25 mouse cellular contexts compared by ENCODE assay signal in genomic region chr13:20800569-20800968, GRCm38 (mm10). TPM values are rescaled to one million over a fixed set of nuclear protein-coding genes. Genes with fewer than 3 reads are reported as not detected.
DNase-seq lines count a peak whose midpoint lies in the region; ATAC-seq and TF ChIP-seq lines count a peak whose summit lies in the region.
"Had no signal": no experiment of that assay in that cellular context is flagged by ENCODE, and none has a peak within 500 bp of the region (broad histone marks: within the 10 kb centered on the region; RNA-seq: fewer than 3 reads in every experiment).

No protein-coding gene starts in this region.

- H3K9ac ChIP-seq in kidney, embryonic 16.5 days (replicated peaks; ENCODE audit: low read length): no peak overlapping the region
- H3K9ac ChIP-seq in lung, embryonic 14.5 days: no peak overlapping the region
- no peak overlapping the region for H3K9ac ChIP-seq in lung, postnatal 0 days (replicated peaks; ENCODE audit: low read depth)
- H3K9ac ChIP-seq: embryonic facial prominence, embryonic 15.5 days; hindbrain, embryonic 14.5 days; limb, embryonic 13.5 days; liver, embryonic 13.5 days; midbrain, embryonic 15.5 days; neural tube, embryonic 12.5 days had no signal

- no peak for TF ChIP-seq CTCF in lung, embryonic 14.5 days (IDR thresholded peaks at IDR 0.05; ENCODE audit: low read depth)
- no peak for TF ChIP-seq CTCF in lung, postnatal 0 days (IDR thresholded peaks at IDR 0.05)

- intact Hi-C loops in heart, postnatal 25 days (cut with DNase I): no loop called here

- H3K4me1 ChIP-seq in kidney, embryonic 16.5 days (ENCODE audit: insufficient read depth, low read length): 0 out of 2 replicates have a peak, but pooled peaks cover 4% of the 10 kb centered on the region
- H3K4me1 ChIP-seq in lung, embryonic 14.5 days (ENCODE audit: insufficient read depth): no peaks in the 10 kb centered on the region
- no peaks in the 10 kb centered on the region for H3K4me1 ChIP-seq in lung, postnatal 0 days (ENCODE audit: insufficient read depth, low read depth, low read length)
- H3K4me1 ChIP-seq: embryonic facial prominence, embryonic 15.5 days; limb, embryonic 13.5 days; liver, embryonic 13.5 days; megakaryocyte, embryonic 14.5 days; midbrain, embryonic 15.5 days; neural tube, embryonic 12.5 days had no signal

- H3K27me3 ChIP-seq in kidney, embryonic 16.5 days (ENCODE audit: insufficient read depth, low read length): no peaks in the 10 kb centered on the region
- no peaks in the 10 kb centered on the region for H3K27me3 ChIP-seq in lung, embryonic 14.5 days (ENCODE audit: insufficient read depth, low read length)
- no peaks in the 10 kb centered on the region for H3K27me3 ChIP-seq in lung, postnatal 0 days (replicated peaks; ENCODE audit: insufficient read depth, low read length)
- H3K27me3 ChIP-seq: embryonic facial prominence, embryonic 15.5 days; limb, embryonic 13.5 days; liver, embryonic 13.5 days; megakaryocyte, embryonic 14.5 days; midbrain, embryonic 15.5 days; neural tube, embryonic 12.5 days had no signal

- no peaks in the 10 kb centered on the region for H3K9me3 ChIP-seq in kidney, embryonic 16.5 days (ENCODE audit: low read length)
- no peaks in the 10 kb centered on the region for H3K9me3 ChIP-seq in lung, embryonic 14.5 days (ENCODE audit: low read depth, low read length)
- no peaks in the 10 kb centered on the region for H3K9me3 ChIP-seq in lung, postnatal 0 days (ENCODE audit: low read length)
- H3K9me3 ChIP-seq: embryonic facial prominence, embryonic 15.5 days; limb, embryonic 13.5 days; liver, embryonic 13.5 days; megakaryocyte, embryonic 14.5 days; midbrain, embryonic 15.5 days; neural tube, embryonic 12.5 days had no signal

- no peaks in the 10 kb centered on the region for H3K36me3 ChIP-seq in kidney, embryonic 16.5 days (ENCODE audit: insufficient read depth, low read length)
- H3K36me3 ChIP-seq in lung, embryonic 14.5 days (ENCODE audit: insufficient read depth): no peaks in the 10 kb centered on the region
- H3K36me3 ChIP-seq in lung, postnatal 0 days (ENCODE audit: insufficient read depth, low read length): no peaks in the 10 kb centered on the region
- H3K36me3 ChIP-seq: embryonic facial prominence, embryonic 15.5 days; limb, embryonic 13.5 days; liver, embryonic 13.5 days; midbrain, embryonic 15.5 days; neural tube, embryonic 12.5 days had no signal

- WGBS in kidney, embryonic 16.5 days: 48% methylated on average over 3 of the region's 3 CpGs
- 60% methylated on average over 3 of the region's 3 CpGs for WGBS in lung, embryonic 14.5 days
- 65% methylated on average over 3 of the region's 3 CpGs for WGBS in lung, postnatal 0 days

- TF ChIP-seq EP300 in lung, postnatal 0 days (IDR thresholded peaks at IDR 0.05): no peak

- H3K27ac ChIP-seq in kidney, embryonic 16.5 days (ENCODE audit: low read length): no peak overlapping the region
- no peak overlapping the region for H3K27ac ChIP-seq in lung, embryonic 14.5 days (ENCODE audit: low read depth)
- no peak overlapping the region for H3K27ac ChIP-seq in lung, postnatal 0 days (ENCODE audit: low read length)
- H3K27ac ChIP-seq: embryonic facial prominence, embryonic 15.5 days; gastrocnemius, adult 2 months; heart, adult 2 months; hindbrain, embryonic 14.5 days; limb, embryonic 13.5 days; liver, embryonic 13.5 days; midbrain, embryonic 15.5 days; neural tube, embryonic 12.5 days had no signal

- peak; percentile 9 for DNase-seq in adrenal gland, postnatal 14 days
- DNase-seq in adrenal gland, adult (ENCODE audit: inconsistent age in 2 of 2, low spot score in 1 of 2): no peak
- peak; percentile 74 for DNase-seq in heart, adult 11 months
- DNase-seq in heart, postnatal 25 days (ENCODE audit: low spot score): no peak
- no peak for DNase-seq in kidney, adult 18-20 months
- DNase-seq in lung, embryonic 14.5 days: peak; percentile 36
- no peak for DNase-seq in lung, postnatal 0 days (ENCODE audit: low spot score)
- DNase-seq: cerebellum, adult 11 months; cerebellum, adult 9-11 months; gastrocnemius, adult 2 months; heart, adult 2 months; heart, postnatal 36 days; liver, embryonic 13.5 days; lung, adult 2 months; lung, postnatal 36 days; thymus, postnatal 14 days had no signal

- ATAC-seq in kidney, embryonic 16.5 days (ENCODE audit: low FRiP score, low TSS enrichment): peak; percentile 80
- no peak for ATAC-seq in lung, embryonic 14.5 days (ENCODE audit: insufficient read depth)
- ATAC-seq in lung, postnatal 0 days: no peak
- ATAC-seq: forebrain, embryonic 14.5 days; inflammation-experienced regulatory T-cells, adult 6 months; midbrain, embryonic 15.5 days had no signal

- H3K4me3 ChIP-seq in kidney, embryonic 16.5 days (ENCODE audit: low read length): no peak overlapping the region
- no peak overlapping the region for H3K4me3 ChIP-seq in lung, embryonic 14.5 days (ENCODE audit: low read depth, low read length)
- H3K4me3 ChIP-seq in lung, postnatal 0 days (ENCODE audit: low read depth, low read length): no peak overlapping the region
- H3K4me3 ChIP-seq: embryonic facial prominence, embryonic 15.5 days; gastrocnemius, adult 2 months; heart, adult 2 months; limb, embryonic 13.5 days; liver, embryonic 13.5 days; megakaryocyte, embryonic 14.5 days; midbrain, embryonic 15.5 days; neural tube, embryonic 12.5 days had no signal

- H3K4me2 ChIP-seq in kidney, embryonic 16.5 days (replicated peaks; ENCODE audit: low read depth, low read length): no peak overlapping the region
- no peak overlapping the region for H3K4me2 ChIP-seq in lung, embryonic 14.5 days
- no peak overlapping the region for H3K4me2 ChIP-seq in lung, postnatal 0 days (replicated peaks; ENCODE audit: low read depth, low read length)
- H3K4me2 ChIP-seq: embryonic facial prominence, embryonic 15.5 days; hindbrain, embryonic 14.5 days; limb, embryonic 13.5 days; liver, embryonic 13.5 days; midbrain, embryonic 15.5 days; neural tube, embryonic 12.5 days had no signal

RNA-seq across cellular contexts. Expression of gene Aoah, which starts 6.7 kb away (rescaled TPM):
- total RNA-seq in adrenal gland, postnatal 14 days (2021): 0.82 and 1.1 TPM in 2 replicates
- 1 to 10 TPM in 1 of 2 experiments, under 1 TPM in 1; 0.89 to 1.0 TPM for total RNA-seq in heart, postnatal 25 days (2021)
- 2.3 and 3.0 TPM in 2 replicates for polyA plus RNA-seq in kidney, embryonic 16.5 days (2015; fragmentation: Nextera tagmentation; extraction: Ambion mirVana)
- polyA plus RNA-seq in lung, embryonic 14.5 days (2014; fragmentation: Nextera tagmentation; extraction: Ambion mirVana): 0.75 and 0.92 TPM in 2 replicates
- polyA plus RNA-seq in lung, postnatal 0 days (2015; fragmentation: Nextera tagmentation; extraction: Ambion mirVana): 0.86 and 1.2 TPM in 2 replicates
- polyA plus RNA-seq: inflammation-experienced regulatory T-cells, adult 6 months had no signal

Comparison
In these comparisons a context has a peak if more than half of its experiments do, and no peak if none do; other contexts are left out.
1. DNase-seq: peak in adrenal gland, postnatal 14 days (single experiment), heart, adult 11 months (single experiment) and lung, embryonic 14.5 days (single experiment); none in adrenal gland, adult (0 of 2), heart, postnatal 25 days (single experiment), kidney, adult 18-20 months (single experiment) and lung, postnatal 0 days (single experiment).